Mouse (Mus musculus): ENCODE measurements around the gene Mul1.

GRCm38 (mm10) chr4:138407479-138408194 is 26.8 kb upstream of the Mul1 start:
- TF ChIP-seq CTCF (conservative IDR thresholded peaks at IDR 0.05; ENCODE audit: low read length) (no peak), POU5F1 (IDR thresholded peaks at IDR 0.05; ENCODE audit: borderline replicate concordance, low read length) (no peak), NANOG (IDR thresholded peaks at IDR 0.05; ENCODE audit: borderline replicate concordance, low read length) (no peak)

Measured in E14TG2a.4 (cell line).